Mouse (Mus musculus): ENCODE data around the gene Rhof.

- TF ChIP-seq CTCF (IDR thresholded peaks at IDR 0.05; ENCODE audit: low read depth) (no peak), EP300 (IDR thresholded peaks at IDR 0.05; ENCODE audit: low read depth) (no peak)
Measured at GRCm38 (mm10) chr5:123147569-123147968, 15.1 kb upstream of the Rhof start.
